Mouse (Mus musculus) hindbrain, embryonic 11.5 days (tissue): Measurements from ENCODE around the gene Lum. TPM values are rescaled to one million over a fixed set of nuclear protein-coding genes. Genes with fewer than 3 reads are reported as not detected.

Source experiments
- polyA plus RNA-seq: library from polyadenylated mRNA; unstranded; fragments of >200 nt; fragmentation: Nextera tagmentation; extraction: Ambion mirVana; gene quantifications from 2 replicates; pipeline ENCODE4 v1.2.1, GENCODE M21; 2014

Gene Lum
- polyA plus RNA-seq, 1 experiment from 2014 or later = 84.8 TPM

Other genes with a start within 250 kb of the Lum start
- gene Dcn, start 85.5 kb upstream of the Lum start, polyA plus RNA-seq = 17.1 and 37.0 TPM in 2 replicates
- 0.43 TPM in 1 of 2 replicates, not detected in the other for gene Kera, start 41.8 kb downstream of the Lum start, polyA plus RNA-seq
- gene Epyc, start 78.9 kb downstream of the Lum start, polyA plus RNA-seq = 1.8 and 2.1 TPM in 2 replicates
- not detected in 2 replicates for gene Ccer1, start 127.9 kb downstream of the Lum start, polyA plus RNA-seq
- not detected in 2 replicates for gene C030005K15Rik, start 161.6 kb downstream of the Lum start, polyA plus RNA-seq